Mouse (Mus musculus): Measurements from ENCODE around the gene Dusp13. TPM values are rescaled to one million over a fixed set of nuclear protein-coding genes. Genes with fewer than 3 reads are reported as not detected.

Dusp13 gene
- polyA plus RNA-seq, 1 experiment from 2014 or later, result not detected

GRCm38 (mm10) chr14:21765754-21766397 lies 14.9 kb upstream of the Dusp13 start:
- Histone ChIP-seq H3K4me2 (ENCODE audit: low read length) (no peak overlapping the region), H3K36me3 (ENCODE audit: insufficient read depth, low read length) (no peaks in the 10 kb centered on the region), H3K27me3 (ENCODE audit: insufficient read depth, low read length) (no peaks in the 10 kb centered on the region), H3K4me1 (replicated peaks; ENCODE audit: insufficient read depth, low read length) (no peaks in the 10 kb centered on the region), H3K9ac (ENCODE audit: low read depth, low read length) (no peak overlapping the region), H3K4me3 (replicated peaks; ENCODE audit: low read depth, low read length) (no peak overlapping the region), H3K9me3 (replicated peaks; ENCODE audit: low read length) (no peaks in the 10 kb centered on the region), H3K27ac (no peak overlapping the region)
- ATAC-seq (replicated peaks; ENCODE audit: low FRiP score, low read depth) (no peak), DNase-seq (ENCODE audit: low spot score) (no peak)
- WGBS, result 79% methylated on average over 7 of the region's 7 CpGs
- TF ChIP-seq CTCF (IDR thresholded peaks at IDR 0.05; ENCODE audit: low read depth), result no peak

- Histone ChIP-seq H3K36me3 (ENCODE audit: insufficient read depth, low read length) (no peaks in the 10 kb centered on the region), H3K27ac (no peak overlapping the region), H3K9ac (ENCODE audit: low read depth, low read length) (no peak overlapping the region), H3K4me3 (replicated peaks; ENCODE audit: low read depth, low read length) (no peak overlapping the region), H3K4me2 (ENCODE audit: low read length) (no peak overlapping the region), H3K4me1 (replicated peaks; ENCODE audit: insufficient read depth, low read length) (no peaks in the 10 kb centered on the region), H3K9me3 (replicated peaks; ENCODE audit: low read length) (no peaks in the 10 kb centered on the region), H3K27me3 (ENCODE audit: insufficient read depth, low read length) (no peaks in the 10 kb centered on the region)
- no peak for DNase-seq (ENCODE audit: low spot score)
- no peak for ATAC-seq (replicated peaks; ENCODE audit: low FRiP score, low read depth)
- 90% methylated on average over 6 of the region's 6 CpGs for WGBS
- no peak for TF ChIP-seq CTCF (IDR thresholded peaks at IDR 0.05; ENCODE audit: low read depth)
These were observed 13.7 kb upstream of the Dusp13 start for GRCm38 (mm10) chr14:21764646-21765045.

GRCm38 (mm10) chr14:21763736-21764135 lies 12.8 kb upstream of the Dusp13 start:
- H3K27ac ChIP-seq, result no peak overlapping the region
- DNase-seq (ENCODE audit: low spot score) (no peak), ATAC-seq (replicated peaks; ENCODE audit: low FRiP score, low read depth) (no peak)
- no peak overlapping the region for H3K4me3 ChIP-seq (replicated peaks; ENCODE audit: low read depth, low read length)
- no peak overlapping the region for H3K9ac ChIP-seq (ENCODE audit: low read depth, low read length)
- no peaks in the 10 kb centered on the region for H3K4me1 ChIP-seq (replicated peaks; ENCODE audit: insufficient read depth, low read length)
- no peak overlapping the region for H3K4me2 ChIP-seq (ENCODE audit: low read length)
- WGBS, result 93% methylated on average over 3 of the region's 3 CpGs
- H3K36me3 ChIP-seq (ENCODE audit: insufficient read depth, low read length), result no peaks in the 10 kb centered on the region
- no peaks in the 10 kb centered on the region for H3K9me3 ChIP-seq (replicated peaks; ENCODE audit: low read length)
- H3K27me3 ChIP-seq (ENCODE audit: insufficient read depth, low read length), result no peaks in the 10 kb centered on the region
- no peak for TF ChIP-seq CTCF (IDR thresholded peaks at IDR 0.05; ENCODE audit: low read depth)

GRCm38 (mm10) chr14:21761560-21761959 lies 10.6 kb upstream of the Dusp13 start:
- Histone ChIP-seq H3K27me3 (ENCODE audit: insufficient read depth, low read length) (no peaks in the 10 kb centered on the region), H3K4me1 (replicated peaks; ENCODE audit: insufficient read depth, low read length) (no peaks in the 10 kb centered on the region), H3K9me3 (replicated peaks; ENCODE audit: low read length) (no peaks in the 10 kb centered on the region), H3K9ac (ENCODE audit: low read depth, low read length) (no peak overlapping the region), H3K4me2 (ENCODE audit: low read length) (no peak overlapping the region), H3K27ac (no peak overlapping the region), H3K36me3 (ENCODE audit: insufficient read depth, low read length) (no peaks in the 10 kb centered on the region), H3K4me3 (replicated peaks; ENCODE audit: low read depth, low read length) (no peak overlapping the region)
- DNase-seq (ENCODE audit: low spot score), result no peak
- 70% methylated on average over 9 of the region's 9 CpGs for WGBS
- TF ChIP-seq CTCF (IDR thresholded peaks at IDR 0.05; ENCODE audit: low read depth), result no peak
- no peak for ATAC-seq (replicated peaks; ENCODE audit: low FRiP score, low read depth)

DNA sequence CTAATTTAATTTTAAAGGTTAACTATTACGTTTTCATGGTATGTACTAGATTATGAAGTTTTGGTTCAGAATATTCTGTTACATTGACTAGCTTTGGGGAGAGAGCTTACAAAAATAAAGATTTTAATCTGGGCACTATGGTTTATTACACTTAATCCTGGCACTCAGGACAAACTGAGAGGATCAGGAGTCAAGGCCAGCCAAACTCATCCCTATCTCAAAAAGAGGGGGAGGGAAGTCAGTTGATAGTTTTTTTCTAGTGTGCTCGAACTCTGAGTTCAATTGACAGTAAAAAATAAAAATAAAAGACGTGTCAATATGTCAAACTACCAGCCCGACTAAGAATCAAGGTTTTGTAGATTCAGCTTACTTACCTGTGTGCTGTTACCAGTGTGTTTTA lies 2.4 kb upstream of the Dusp13 start:
- WGBS, result 68% methylated on average over 4 of the region's 4 CpGs
- no peak for ATAC-seq (replicated peaks; ENCODE audit: low FRiP score, low read depth)
- H3K4me2 ChIP-seq (ENCODE audit: low read length), result no peak overlapping the region
- no peaks in the 10 kb centered on the region for H3K36me3 ChIP-seq (ENCODE audit: insufficient read depth, low read length)
- no peaks in the 10 kb centered on the region for H3K9me3 ChIP-seq (replicated peaks; ENCODE audit: low read length)
- TF ChIP-seq CTCF (IDR thresholded peaks at IDR 0.05; ENCODE audit: low read depth), result no peak
- no peak overlapping the region for H3K4me3 ChIP-seq (replicated peaks; ENCODE audit: low read depth, low read length)
- H3K27ac ChIP-seq, result no peak overlapping the region
- H3K9ac ChIP-seq (ENCODE audit: low read depth, low read length), result no peak overlapping the region
- DNase-seq (ENCODE audit: low spot score), result no peak
- H3K27me3 ChIP-seq (ENCODE audit: insufficient read depth, low read length), result no peaks in the 10 kb centered on the region
- H3K4me1 ChIP-seq (replicated peaks; ENCODE audit: insufficient read depth, low read length), result peaks cover 13% of the 10 kb centered on the region

GRCm38 (mm10) chr14:21752411-21752810 lies 1.4 kb upstream of the Dusp13 start:
- H3K4me3 ChIP-seq (replicated peaks; ENCODE audit: low read depth, low read length), result no peak overlapping the region
- 79% methylated on average over 3 of the region's 3 CpGs for WGBS
- DNase-seq (ENCODE audit: low spot score) (no peak), ATAC-seq (replicated peaks; ENCODE audit: low FRiP score, low read depth) (no peak)
- peaks cover 13% of the 10 kb centered on the region for H3K4me1 ChIP-seq (replicated peaks; ENCODE audit: insufficient read depth, low read length)
- H3K36me3 ChIP-seq (ENCODE audit: insufficient read depth, low read length), result no peaks in the 10 kb centered on the region
- TF ChIP-seq CTCF (IDR thresholded peaks at IDR 0.05; ENCODE audit: low read depth), result no peak
- H3K27ac ChIP-seq, result no peak overlapping the region
- H3K27me3 ChIP-seq (ENCODE audit: insufficient read depth, low read length), result no peaks in the 10 kb centered on the region
- H3K9ac ChIP-seq (ENCODE audit: low read depth, low read length), result no peak overlapping the region
- no peaks in the 10 kb centered on the region for H3K9me3 ChIP-seq (replicated peaks; ENCODE audit: low read length)
- H3K4me2 ChIP-seq (ENCODE audit: low read length), result peak overlapping the region; percentile 80; the same call in 1 of the 2 replicates
